Mouse (Mus musculus) 3134 (cell line): ENCODE measurements at regions not wholly inside any gene's neighbourhood (a gene's known extent, or its start where the extent isn't known, plus 50 kb on each side); places are given as distances from the start of the nearest gene placed in this dataset.

Experiments
- DNase-seq: peaks from one replicate; pipeline ENCODE4 v3.0.0-alpha.2; 2011; ENCODE audit warnings: low spot score; ENCODE audit not compliant: insufficient read length; ENCODE audit errors: extremely low read depth

- no peak for DNase-seq
Measured at GRCm38 (mm10) chr3:128014909-128015308, 118.8 kb upstream of the Fam241a start.

- DNase-seq: peak; percentile 11
Measured at GRCm38 (mm10) chr3:128002905-128003641, 106.9 kb upstream of the Fam241a start.

GRCm38 (mm10) chr3:128001924-128002501 is 105.9 kb upstream of the Fam241a start:
- peak; percentile 10 for DNase-seq

- DNase-seq: no peak
Measured at GRCm38 (mm10) chr3:127995678-127996077, 99.6 kb upstream of the Fam241a start.

GRCm38 (mm10) chr3:127987583-127987982 is 91.5 kb upstream of the Fam241a start:
- DNase-seq: no peak

- no peak for DNase-seq
Measured at GRCm38 (mm10) chr3:127985165-127985564, 89.0 kb upstream of the Fam241a start.

GRCm38 (mm10) chr3:127977240-127977639 is 81.1 kb upstream of the Fam241a start:
- no peak for DNase-seq

- DNase-seq: no peak
Measured at GRCm38 (mm10) chr3:127970891-127971290, 74.8 kb upstream of the Fam241a start.

- DNase-seq: no peak
Measured at GRCm38 (mm10) chr3:127967170-127967569, 71.0 kb upstream of the Fam241a start.

GRCm38 (mm10) chr3:127966214-127966613 is 70.1 kb upstream of the Fam241a start:
- no peak for DNase-seq

- no peak for DNase-seq
Measured at GRCm38 (mm10) chr3:127958919-127959684, 63.0 kb upstream of the Fam241a start.

GRCm38 (mm10) chr3:127954856-127955255 is 58.7 kb upstream of the Fam241a start:
- no peak for DNase-seq

GRCm38 (mm10) chr3:127953610-127954009 is 57.5 kb upstream of the Fam241a start:
- no peak for DNase-seq

GRCm38 (mm10) chr3:127948898-127949620 is 52.9 kb upstream of the Fam241a start:
- DNase-seq: peak; percentile 46

- no peak for DNase-seq
Measured at GRCm38 (mm10) chr3:127948326-127948725, 52.2 kb upstream of the Fam241a start.
